Mouse (Mus musculus): ENCODE results near the gene Grik3.
A peak's percentile ranks its signal among the peaks of the same experiment; 100 is the strongest.

Grik3 gene

GRCm38 (mm10) chr4:125490661-125491504 lies at the start of gene Grik3:
Gene Grik3 (plus strand): TSS chr4:125490700.
- DNase-seq (ENCODE audit: low read depth, low spot score), result no peak

GRCm38 (mm10) chr4:125441821-125442220 lies 48.7 kb upstream of the Grik3 start:
- no peak for DNase-seq (ENCODE audit: low read depth, low spot score)

- DNase-seq (ENCODE audit: low read depth, low spot score), result no peak
These were observed 46.1 kb upstream of the Grik3 start for GRCm38 (mm10) chr4:125444366-125444765.

GRCm38 (mm10) chr4:125450602-125451321 lies 39.7 kb upstream of the Grik3 start:
- DNase-seq (ENCODE audit: low read depth, low spot score), result no peak

GRCm38 (mm10) chr4:125451821-125452220 lies 38.7 kb upstream of the Grik3 start:
- no peak for DNase-seq (ENCODE audit: low read depth, low spot score)

- DNase-seq (ENCODE audit: low read depth, low spot score), result no peak
These were observed 34.0 kb upstream of the Grik3 start for GRCm38 (mm10) chr4:125456506-125456905.

- DNase-seq (ENCODE audit: low read depth, low spot score), result no peak
These were observed 33.1 kb upstream of the Grik3 start for GRCm38 (mm10) chr4:125457152-125458093.

GRCm38 (mm10) chr4:125459791-125460190 lies 30.7 kb upstream of the Grik3 start:
- no peak for DNase-seq (ENCODE audit: low read depth, low spot score)

GRCm38 (mm10) chr4:125469711-125470372 lies 20.7 kb upstream of the Grik3 start:
- no peak for DNase-seq (ENCODE audit: low read depth, low spot score)

GRCm38 (mm10) chr4:125474903-125475302 lies 15.6 kb upstream of the Grik3 start:
- no peak for DNase-seq (ENCODE audit: low read depth, low spot score)

GRCm38 (mm10) chr4:125478071-125478470 lies 12.4 kb upstream of the Grik3 start:
- peak; percentile 52 for DNase-seq (ENCODE audit: low read depth, low spot score)

- no peak for DNase-seq (ENCODE audit: low read depth, low spot score)
These were observed 9.2 kb upstream of the Grik3 start for GRCm38 (mm10) chr4:125481256-125481655.

GRCm38 (mm10) chr4:125484131-125484530 lies 6.4 kb upstream of the Grik3 start:
- no peak for DNase-seq (ENCODE audit: low read depth, low spot score)

GRCm38 (mm10) chr4:125485416-125486239 lies 4.9 kb upstream of the Grik3 start:
- DNase-seq (ENCODE audit: low read depth, low spot score), result no peak

GRCm38 (mm10) chr4:125486616-125487015 lies 3.9 kb upstream of the Grik3 start:
- DNase-seq (ENCODE audit: low read depth, low spot score), result no peak

GRCm38 (mm10) chr4:125487031-125487430 lies 3.5 kb upstream of the Grik3 start:
- DNase-seq (ENCODE audit: low read depth, low spot score), result no peak

GRCm38 (mm10) chr4:125488796-125489637 lies 1.5 kb upstream of the Grik3 start:
- no peak for DNase-seq (ENCODE audit: low read depth, low spot score)

- no peak for DNase-seq (ENCODE audit: low read depth, low spot score)
These were observed 454 bp upstream of the Grik3 start for GRCm38 (mm10) chr4:125489901-125490590.

Measured in telencephalon, adult 2 months (tissue).